Mouse (Mus musculus) thymus, postnatal 10 days (tissue): Measurements from ENCODE around the gene Tsga13.

ENCODE experiments used
- DNase-seq, 2 experiments: peaks; one replicate each; pipeline ENCODE4 v3.0.0; 2021; ENCODE audit warnings: low spot score in 2 of 2

Tsga13 gene

GRCm38 (mm10) chr6:30915473-30915872, at the start of gene Tsga13:
Gene Tsga13, minus strand, starts transcription at chr6:30915573.
- no peak for DNase-seq

GRCm38 (mm10) chr6:30958736-30959540, 43.6 kb upstream of the Tsga13 start, which contains the start of gene Klf14:
Gene Klf14, minus strand, starts transcription at chr6:30959078.
- no peak for DNase-seq

GRCm38 (mm10) chr6:30957784-30958735, 42.7 kb upstream of the Tsga13 start:
- no peak for DNase-seq

GRCm38 (mm10) chr6:30939264-30939663, 23.9 kb upstream of the Tsga13 start:
- no peak for DNase-seq

- no peak for DNase-seq
These were observed 7.4 kb upstream of the Tsga13 start for GRCm38 (mm10) chr6:30922821-30923220.

- DNase-seq = no peak
These were observed 6.5 kb upstream of the Tsga13 start for GRCm38 (mm10) chr6:30921826-30922225.

- DNase-seq = no peak
These were observed 5.7 kb upstream of the Tsga13 start for GRCm38 (mm10) chr6:30920834-30921675.

GRCm38 (mm10) chr6:30907970-30908369, 7.4 kb downstream of the Tsga13 start:
- DNase-seq = no peak

GRCm38 (mm10) chr6:30904911-30905310, 10.5 kb downstream of the Tsga13 start:
- no peak for DNase-seq

GRCm38 (mm10) chr6:30904033-30904432, 11.3 kb downstream of the Tsga13 start:
- DNase-seq = no peak

- no peak for DNase-seq
These were observed 17.9 kb downstream of the Tsga13 start for GRCm38 (mm10) chr6:30897520-30897919.

GRCm38 (mm10) chr6:30896986-30897327, 18.4 kb downstream of the Tsga13 start:
- no peak for DNase-seq

- DNase-seq = peak; percentile 93 to 99
These were observed 19.0 kb downstream of the Tsga13 start, which contains the start of gene Copg2 for GRCm38 (mm10) chr6:30896195-30896985. Gene Copg2, minus strand, starts transcription at chr6:30896794.

- peak in 1 of 2 experiments; percentile 12 for DNase-seq
These were observed 19.6 kb downstream of the Tsga13 start for GRCm38 (mm10) chr6:30895819-30896194.

- no peak for DNase-seq
These were observed 22.3 kb downstream of the Tsga13 start for GRCm38 (mm10) chr6:30893081-30893480.

GRCm38 (mm10) chr6:30891761-30892160, 23.6 kb downstream of the Tsga13 start:
- DNase-seq = no peak

GRCm38 (mm10) chr6:30884856-30885255, 30.5 kb downstream of the Tsga13 start:
- DNase-seq = no peak

- no peak for DNase-seq
These were observed 31.9 kb downstream of the Tsga13 start for GRCm38 (mm10) chr6:30883491-30883890.

- DNase-seq = no peak
These were observed 38.7 kb downstream of the Tsga13 start for GRCm38 (mm10) chr6:30876661-30877060.

- DNase-seq = no peak
These were observed 48.9 kb downstream of the Tsga13 start for GRCm38 (mm10) chr6:30866501-30866900.
